Mouse (Mus musculus) G1E (cell line): ENCODE data around the gene Tnf. TPM values are rescaled to one million over a fixed set of nuclear protein-coding genes. Genes with fewer than 3 reads are reported as not detected.

Experiments used
- ATAC-seq: 2 replicates; pipeline ENCODE4 v1.8.0; 2016; ENCODE audit warnings: mild to moderate bottlenecking; ENCODE audit not compliant: insufficient number of reproducible peaks, poor library complexity, low FRiP score, severe bottlenecking; ENCODE audit errors: extremely low read depth
- DNase-seq: peaks from one replicate; pipeline ENCODE4 v3.0.0; 2012; ENCODE audit warnings: low spot score
- H3K27me3 ChIP-seq: 2 replicates; pipeline ENCODE4 v1.6.1; 2012; ENCODE audit warnings: mild to moderate bottlenecking, low read length, inconsistent platforms; ENCODE audit not compliant: insufficient read depth
- H3K36me3 ChIP-seq: replicated peaks from 2 replicates; pipeline ENCODE3; 2012; ENCODE audit warnings: mild to moderate bottlenecking, inconsistent platforms
- H3K4me1 ChIP-seq: 2 replicates; pipeline ENCODE4 v1.6.1; 2012; ENCODE audit warnings: low read depth, low read length, inconsistent platforms, mixed read lengths; ENCODE audit not compliant: insufficient read depth
- H3K4me3 ChIP-seq: 2 replicates; pipeline ENCODE4 v1.5.1; 2012; ENCODE audit warnings: low read depth, mild to moderate bottlenecking, inconsistent platforms, low read length, moderate library complexity, mixed read lengths
- H3K9me3 ChIP-seq: replicated peaks from 2 replicates; pipeline ENCODE4 v1.6.1; 2012; ENCODE audit warnings: inconsistent platforms
- CTCF ChIP-seq: IDR thresholded peaks from 2 replicates; pipeline ENCODE4 v1.5.1; 2012; ENCODE audit warnings: low read depth, low read length, inconsistent platforms, mixed read lengths
- GATA1 ChIP-seq: IDR thresholded peaks from 2 replicates; pipeline ENCODE4 v1.6.1; 2012; ENCODE audit warnings: borderline replicate concordance, low read length, inconsistent platforms, mixed read lengths
- GATA2 ChIP-seq: IDR thresholded peaks from 2 replicates; pipeline ENCODE4 v1.6.1; 2012; ENCODE audit warnings: low read depth, low read length, inconsistent platforms, borderline replicate concordance
- POLR2AphosphoS5 ChIP-seq: IDR thresholded peaks from 2 replicates; pipeline ENCODE4 v1.6.1; 2012; ENCODE audit warnings: low read depth, low read length, inconsistent platforms; ENCODE audit not compliant: insufficient replicate concordance
- TAL1 ChIP-seq: conservative IDR thresholded peaks from 2 replicates; pipeline ENCODE4 v1.6.1; 2012; ENCODE audit warnings: low read depth, low read length, inconsistent platforms, mixed read lengths
- polyA plus RNA-seq: library from polyadenylated mRNA; stranded (reverse); fragments of >175 nt; gene quantifications from 2 replicates; pipeline ENCODE4 v1.2.3, GENCODE M21; 2012
- total RNA-seq, 2 experiments: library from RNA; stranded (forward) in 1 of 2; stranded (reverse) in 1 of 2; fragments of 200-1000 nt in 1 of 2; fragments of >200 nt in 1 of 2; fragmentation: Nextera tagmentation in 1 of 2; gene quantifications; 2 replicates each; pipeline ENCODE4 v1.2.3; 2014 to 2017

Gene Tnf
- total and polyA plus RNA-seq, 3 experiments: 0.04 to 1.4 (median 0.68) TPM

DNA sequence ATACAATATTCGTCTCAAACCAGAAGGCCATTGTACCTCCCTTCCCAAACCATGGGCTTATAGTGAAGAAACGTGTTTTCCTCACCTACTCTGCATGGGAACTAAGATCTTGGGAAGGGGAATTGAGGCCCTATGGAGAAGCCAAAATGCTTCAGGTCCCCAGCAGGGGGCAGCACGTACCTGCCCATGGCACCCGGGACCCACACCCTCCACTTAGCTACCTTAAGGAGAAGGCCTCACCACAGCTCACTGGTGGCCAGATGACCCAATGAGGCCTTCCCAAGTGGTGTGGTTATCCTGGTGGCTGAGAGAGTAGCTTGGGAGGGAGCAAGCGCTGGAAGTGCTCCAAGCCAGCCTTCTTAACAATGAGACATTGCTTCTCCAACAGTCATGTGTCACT lies 23.3 kb downstream of the Tnf start:
- peaks cover 5% of the 10 kb centered on the region for H3K27me3 ChIP-seq

DNA sequence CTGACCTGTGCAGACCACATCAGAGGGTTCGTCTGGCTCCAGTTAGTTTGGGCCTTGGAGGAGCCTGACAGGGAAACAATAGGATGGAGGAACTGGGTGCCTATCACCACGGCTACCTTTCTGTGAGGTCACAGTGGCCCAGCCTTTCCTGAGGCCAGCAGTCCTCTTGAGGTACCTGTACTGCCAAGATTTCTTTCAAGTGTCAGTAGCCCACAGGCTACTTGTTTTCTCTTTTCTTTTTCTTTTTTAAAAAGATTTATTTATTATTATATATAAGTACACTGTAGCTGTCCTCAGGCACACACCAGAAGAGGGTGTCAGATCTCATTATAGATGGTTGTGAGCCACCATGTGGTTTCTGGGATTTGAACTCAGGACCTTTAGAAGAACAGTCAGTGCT lies 25.8 kb downstream of the Tnf start, which contains the start of gene Aif1:
TSS of gene Aif1 (minus strand) at position 101 of the 400 bp plus-strand sequence.
- DNase-seq: no peak
- Histone ChIP-seq H3K9me3 (no peaks in the 10 kb centered on the region), H3K4me1 (peaks cover 46% of the 10 kb centered on the region), H3K4me3 (no peak within 1 kb of the TSS), H3K27me3 (peaks cover 23% of the 10 kb centered on the region), H3K36me3 (no peaks in the 10 kb centered on the region)
- TF ChIP-seq CTCF (no peak), POLR2AphosphoS5 (no peak), GATA1 (no peak), TAL1 (no peak), GATA2 (no peak)
- ATAC-seq: no peak

More for the DNA sequence above, 23.3 kb downstream of the Tnf start:
- DNase-seq: peak; percentile 70
- Histone ChIP-seq H3K36me3 (no peaks in the 10 kb centered on the region), H3K4me1 (peaks cover 33% of the 10 kb centered on the region), H3K4me3 (no peak overlapping the region; the same call in 1 of the 2 replicates), H3K9me3 (no peaks in the 10 kb centered on the region)
- 0 out of 2 replicates have a peak, but pooled peaks have one; percentile 28 for ATAC-seq
- no peak for TF ChIP-seq POLR2AphosphoS5
- peak; percentile 89 for TF ChIP-seq CTCF
- no peak for TF ChIP-seq GATA1

DNA sequence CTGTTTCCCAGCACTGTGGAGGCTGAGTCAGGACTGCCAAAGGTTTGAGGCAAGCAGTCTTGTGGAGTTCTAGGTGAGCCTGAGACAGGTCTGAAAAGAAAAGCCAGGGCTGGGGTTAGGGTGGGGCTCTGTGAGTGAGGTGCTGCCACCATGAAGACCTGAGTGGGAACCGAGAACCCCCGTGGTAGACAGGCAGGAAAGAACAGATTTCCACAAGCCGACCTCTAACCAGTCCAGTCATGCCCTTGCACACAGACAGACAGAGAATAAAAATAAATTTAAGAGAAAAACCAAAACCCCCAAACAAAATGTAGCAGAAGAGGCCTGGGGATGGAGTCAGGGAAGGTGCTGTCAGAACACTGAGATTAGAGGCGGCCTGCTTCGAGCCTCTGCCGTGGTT lies 26.4 kb downstream of the Tnf start:
- DNase-seq (no peak), ATAC-seq (no peak)
- TF ChIP-seq TAL1 (no peak), GATA1 (no peak), POLR2AphosphoS5 (no peak), CTCF (no peak), GATA2 (no peak)
- Histone ChIP-seq H3K36me3 (no peaks in the 10 kb centered on the region), H3K27me3 (peaks cover 27% of the 10 kb centered on the region), H3K9me3 (no peaks in the 10 kb centered on the region), H3K4me1 (peaks cover 46% of the 10 kb centered on the region), H3K4me3 (no peak overlapping the region)

DNA sequence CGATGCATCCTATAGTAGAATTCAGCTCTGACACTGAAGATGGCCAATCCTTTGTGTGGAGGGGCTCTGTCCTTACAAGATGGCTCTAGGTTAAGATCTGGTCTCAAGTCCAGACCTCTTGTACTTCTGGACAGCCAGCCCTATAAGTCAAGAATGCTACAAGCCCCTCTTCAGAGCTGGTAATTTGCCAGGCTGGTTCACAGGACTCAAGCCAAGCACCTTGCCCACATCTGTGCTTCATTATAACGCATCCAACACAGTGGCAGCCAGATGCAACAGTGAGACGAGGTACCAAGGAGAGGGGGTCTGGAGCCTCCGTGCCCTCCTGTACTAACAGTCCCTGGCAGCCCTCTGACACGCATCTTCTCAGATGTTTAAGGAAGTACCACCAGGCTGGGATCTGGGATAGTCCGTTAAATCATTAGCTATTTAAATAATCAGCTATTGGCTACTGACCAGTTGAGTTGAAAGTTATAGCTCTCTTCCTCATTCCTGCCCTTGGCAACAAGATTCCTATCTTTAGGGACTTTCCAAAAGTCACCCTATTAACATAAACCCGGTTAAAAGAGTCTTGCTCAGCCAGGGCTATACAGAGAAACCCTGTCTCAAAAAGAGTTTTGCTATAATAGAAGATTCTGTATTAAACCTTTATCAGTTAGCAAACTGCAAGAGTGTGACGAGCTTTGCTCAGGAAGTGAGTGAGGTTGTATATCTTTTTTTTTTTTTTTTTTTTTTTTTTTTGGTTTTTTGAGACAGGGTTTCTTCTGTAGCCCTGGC lies 27.4 kb downstream of the Tnf start:
- no peak for DNase-seq
- H3K4me3 ChIP-seq: peak overlapping the region; percentile 4; the same call in 1 of the 2 replicates

GRCm38 (mm10) chr17:35173329-35173728 lies 28.5 kb downstream of the Tnf start:
- peaks cover 47% of the 10 kb centered on the region for H3K4me1 ChIP-seq
- ATAC-seq (no peak), DNase-seq (no peak)
- H3K9me3 ChIP-seq: no peaks in the 10 kb centered on the region
- peaks cover 27% of the 10 kb centered on the region for H3K27me3 ChIP-seq
- H3K36me3 ChIP-seq: no peaks in the 10 kb centered on the region
- no peak overlapping the region for H3K4me3 ChIP-seq
- TF ChIP-seq GATA1 (no peak), TAL1 (no peak), CTCF (no peak), GATA2 (no peak), POLR2AphosphoS5 (no peak)

More for the DNA sequence above, 27.4 kb downstream of the Tnf start:
- TF ChIP-seq CTCF (no peak), GATA1 (no peak), GATA2 (no peak), POLR2AphosphoS5 (no peak), TAL1 (no peak)
- peak; percentile 49 for ATAC-seq
- peaks cover 46% of the 10 kb centered on the region for H3K4me1 ChIP-seq
- no peaks in the 10 kb centered on the region for H3K9me3 ChIP-seq
- H3K27me3 ChIP-seq: peaks cover 27% of the 10 kb centered on the region
- H3K36me3 ChIP-seq: no peaks in the 10 kb centered on the region

DNA sequence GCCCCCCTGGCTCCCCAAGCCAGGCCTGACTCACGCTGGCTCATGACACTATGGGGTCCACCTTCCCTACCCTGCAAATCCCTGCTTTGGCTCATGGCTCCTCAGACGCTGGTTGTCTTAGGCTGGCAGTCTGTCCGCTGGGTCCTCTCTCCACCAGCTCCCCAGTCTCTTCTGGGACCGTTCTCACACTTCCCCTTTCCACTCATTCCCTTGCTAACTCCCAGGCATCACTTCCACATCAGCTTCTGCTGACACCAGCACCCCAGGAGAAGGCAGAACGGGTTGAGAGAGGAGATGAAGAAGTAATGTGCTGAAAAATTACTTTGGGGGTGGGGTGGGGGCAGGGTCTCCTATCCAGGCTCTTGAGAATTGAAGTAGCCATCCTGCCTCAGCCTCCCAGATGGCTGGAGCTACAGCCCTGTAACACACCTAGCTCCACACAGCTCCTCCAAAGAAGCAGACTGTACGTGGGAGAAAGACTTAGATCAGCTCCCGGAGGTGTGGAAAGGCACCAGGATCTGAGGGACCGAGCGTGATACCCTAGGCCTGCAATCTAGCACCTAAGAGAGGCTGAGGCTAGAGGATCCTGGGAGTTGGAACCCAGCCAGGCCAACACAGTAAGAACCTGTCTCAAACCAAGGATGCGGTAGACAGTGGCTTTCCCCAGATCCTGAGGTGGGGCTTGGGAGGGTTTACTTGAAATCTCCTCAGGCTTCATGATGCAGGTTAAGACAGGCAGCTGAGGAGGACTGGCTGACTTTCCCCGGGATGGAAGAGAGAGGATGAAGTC lies 29.2 kb downstream of the Tnf start:
- H3K36me3 ChIP-seq: no peaks in the 10 kb centered on the region
- TF ChIP-seq TAL1 (no peak), GATA1 (no peak), GATA2 (no peak), CTCF (no peak), POLR2AphosphoS5 (no peak)
- peaks cover 46% of the 10 kb centered on the region for H3K4me1 ChIP-seq
- H3K4me3 ChIP-seq: no peak overlapping the region
- H3K9me3 ChIP-seq: no peaks in the 10 kb centered on the region
- ATAC-seq (no peak), DNase-seq (no peak)
- H3K27me3 ChIP-seq: peaks cover 27% of the 10 kb centered on the region
